Mouse (Mus musculus) G1E (cell line): ENCODE data around the gene Nlrc3.

Experiments
- CTCF ChIP-seq: IDR thresholded peaks from 2 replicates; pipeline ENCODE4 v1.5.1; 2012; ENCODE audit warnings: low read depth, low read length, inconsistent platforms, mixed read lengths
- GATA1 ChIP-seq: IDR thresholded peaks from 2 replicates; pipeline ENCODE4 v1.6.1; 2012; ENCODE audit warnings: borderline replicate concordance, low read length, inconsistent platforms, mixed read lengths
- GATA2 ChIP-seq: IDR thresholded peaks from 2 replicates; pipeline ENCODE4 v1.6.1; 2012; ENCODE audit warnings: low read depth, low read length, inconsistent platforms, borderline replicate concordance
- POLR2AphosphoS5 ChIP-seq: IDR thresholded peaks from 2 replicates; pipeline ENCODE4 v1.6.1; 2012; ENCODE audit warnings: low read depth, low read length, inconsistent platforms; ENCODE audit not compliant: insufficient replicate concordance
- TAL1 ChIP-seq: conservative IDR thresholded peaks from 2 replicates; pipeline ENCODE4 v1.6.1; 2012; ENCODE audit warnings: low read depth, low read length, inconsistent platforms, mixed read lengths

- TF ChIP-seq CTCF (no peak), GATA1 (no peak), POLR2AphosphoS5 (no peak), GATA2 (no peak), TAL1 (no peak)
These were observed 79.9 kb downstream of the Nlrc3 start for GRCm38 (mm10) chr16:3896553-3896952.
